Mouse (Mus musculus) liver, embryonic 15.5 days (tissue): ENCODE measurements around the gene Ifi211. TPM values are rescaled to one million over a fixed set of nuclear protein-coding genes. Genes with fewer than 3 reads are reported as not detected.
"Not testable (repeated sequence)": the region's sequence is repeated elsewhere in the genome, so short reads cannot be mapped to it uniquely, and the experiment has no call there.

Source experiments
- ATAC-seq: fragments of 200-750 bp; cut with Nextera tagmentation; 2 replicates; pipeline ENCODE4 v1.8.0; 2017; ENCODE audit warnings: moderate number of reproducible peaks, mild to moderate bottlenecking, moderate library complexity; ENCODE audit not compliant: insufficient read depth
- H3K27ac ChIP-seq: fragments of 300-500 bp; sonication (generic); replicated peaks from 2 replicates; pipeline ENCODE4 v1.5.1; 2015; ENCODE audit warnings: mild to moderate bottlenecking, inconsistent platforms
- H3K27me3 ChIP-seq: fragments of 300-500 bp; sonication (generic); 2 replicates; pipeline ENCODE4 v1.6.1; 2015; ENCODE audit warnings: mild to moderate bottlenecking, inconsistent platforms
- H3K36me3 ChIP-seq: fragments of 300-500 bp; sonication (generic); replicated peaks from 2 replicates; pipeline ENCODE4 v1.6.1; 2015; ENCODE audit warnings: moderate library complexity, mild to moderate bottlenecking, inconsistent platforms
- H3K4me1 ChIP-seq: fragments of 300-500 bp; sonication (generic); replicated peaks from 2 replicates; pipeline ENCODE4 v1.6.1; 2015; ENCODE audit warnings: inconsistent platforms
- H3K4me2 ChIP-seq: fragments of 300-500 bp; sonication (generic); 2 replicates; pipeline ENCODE4 v1.6.1; 2015; ENCODE audit warnings: moderate library complexity, mild to moderate bottlenecking, inconsistent platforms
- H3K4me3 ChIP-seq: fragments of 300-500 bp; sonication (generic); replicated peaks from 2 replicates; pipeline ENCODE4 v1.5.1; 2015; ENCODE audit warnings: mild to moderate bottlenecking, inconsistent platforms
- H3K9ac ChIP-seq: fragments of 300-500 bp; sonication (generic); 2 replicates; pipeline ENCODE4 v1.6.1; 2015; ENCODE audit warnings: moderate library complexity, mild to moderate bottlenecking, inconsistent platforms
- H3K9me3 ChIP-seq: fragments of 300-500 bp; sonication (generic); replicated peaks from 2 replicates; pipeline ENCODE4 v1.6.1; 2016; ENCODE audit warnings: inconsistent platforms
- WGBS: fragments of 180-500 bp; shearing (Covaris S2); methylation state at CpG from one replicate; pipeline ENCODE4 v1.1.7; 2015; ENCODE audit warnings: mixed read lengths; ENCODE audit not compliant: insufficient replicate concordance; 5-methylcytosine and 5-hydroxymethylcytosine counted together
- polyA plus RNA-seq: library from polyadenylated mRNA; unstranded; fragments of >200 nt; fragmentation: Nextera tagmentation; extraction: Ambion mirVana; gene quantifications from 2 replicates; pipeline ENCODE4 v1.2.1, GENCODE M21; 2015

Ifi211 gene
- polyA plus RNA-seq, 1 experiment from 2014 or later: 3.1 TPM

DNA sequence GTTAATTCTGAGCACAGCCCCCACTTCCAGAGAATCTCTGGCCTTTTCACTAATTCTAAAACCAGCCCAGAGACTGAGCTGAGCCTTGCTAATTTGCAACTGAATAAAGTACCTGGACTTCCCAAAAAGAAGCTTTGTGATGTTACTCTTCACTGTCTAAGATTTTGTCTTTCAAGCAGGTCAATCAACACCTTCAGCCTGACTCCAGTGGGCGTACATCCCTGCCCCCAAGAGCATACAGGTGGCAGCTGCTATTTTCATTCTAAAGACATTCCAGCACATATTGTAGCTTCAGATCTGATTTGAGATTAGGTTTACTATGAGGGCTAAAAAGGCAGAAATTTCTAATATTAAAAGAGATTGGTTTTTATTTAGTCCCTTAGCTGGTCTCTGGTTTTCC lies 44.3 kb downstream of the Ifi211 start:
- H3K27me3 ChIP-seq, H3K27ac ChIP-seq, H3K9ac ChIP-seq, H3K9me3 ChIP-seq, ATAC-seq, H3K4me2 ChIP-seq, H3K4me1 ChIP-seq, H3K4me3 ChIP-seq, H3K36me3 ChIP-seq: not testable (repeated sequence)
- 67% methylated on average over 1 of the region's 1 CpGs for WGBS

DNA sequence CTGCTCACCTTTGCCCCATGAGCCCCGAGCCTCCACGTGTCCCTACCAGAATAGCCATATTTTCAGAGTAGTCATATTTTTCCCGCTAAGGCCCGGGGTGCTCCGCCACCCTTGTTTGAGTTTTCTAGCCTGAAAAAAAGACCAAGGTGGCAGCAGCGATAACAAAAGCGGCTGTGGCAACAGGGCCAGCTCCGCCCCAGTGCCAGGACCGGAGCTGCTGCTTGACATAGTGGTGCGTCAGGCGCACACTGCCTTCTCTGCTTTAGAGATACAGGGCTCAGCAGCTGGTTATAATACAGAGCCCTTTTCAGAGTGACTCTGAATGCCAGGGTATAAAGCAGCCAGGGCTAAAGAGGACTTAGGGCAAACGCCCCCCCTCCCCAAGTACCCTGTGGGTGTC lies 46.3 kb downstream of the Ifi211 start:
- Histone ChIP-seq H3K4me2 (no peak overlapping the region), H3K9me3 (no peaks in the 10 kb centered on the region), H3K9ac (no peak overlapping the region), H3K27ac (0 out of 2 replicates have a peak overlapping the region, but pooled peaks have one; percentile 57), H3K4me3 (no peak overlapping the region), H3K36me3 (no peaks in the 10 kb centered on the region), H3K4me1 (no peaks in the 10 kb centered on the region), H3K27me3 (no peaks in the 10 kb centered on the region)
- ATAC-seq: peak; percentile 94
- 68% methylated on average over 12 of the region's 12 CpGs for WGBS

DNA sequence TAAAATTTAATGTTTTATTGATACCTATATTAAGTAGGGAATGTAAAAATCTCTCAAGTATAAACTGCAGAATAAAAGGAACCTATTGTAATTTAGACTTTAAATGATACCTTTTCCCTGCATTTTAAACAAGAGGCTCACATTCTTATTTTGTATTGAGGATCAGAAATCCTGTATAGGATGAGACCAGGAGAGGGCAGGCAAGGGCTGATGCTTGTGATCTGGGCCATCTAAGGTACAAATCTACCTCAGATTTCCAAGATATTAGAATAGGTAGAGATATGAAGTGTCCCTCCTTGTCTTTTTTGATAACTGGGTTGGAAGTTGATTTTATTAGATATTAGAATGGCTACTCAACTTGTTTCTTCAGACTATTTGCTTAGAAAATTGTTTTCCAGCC lies 59.1 kb downstream of the Ifi211 start:
- H3K27ac ChIP-seq, H3K36me3 ChIP-seq, H3K4me2 ChIP-seq, H3K9me3 ChIP-seq, H3K9ac ChIP-seq, H3K27me3 ChIP-seq, H3K4me3 ChIP-seq, H3K4me1 ChIP-seq, ATAC-seq: not testable (repeated sequence)

DNA sequence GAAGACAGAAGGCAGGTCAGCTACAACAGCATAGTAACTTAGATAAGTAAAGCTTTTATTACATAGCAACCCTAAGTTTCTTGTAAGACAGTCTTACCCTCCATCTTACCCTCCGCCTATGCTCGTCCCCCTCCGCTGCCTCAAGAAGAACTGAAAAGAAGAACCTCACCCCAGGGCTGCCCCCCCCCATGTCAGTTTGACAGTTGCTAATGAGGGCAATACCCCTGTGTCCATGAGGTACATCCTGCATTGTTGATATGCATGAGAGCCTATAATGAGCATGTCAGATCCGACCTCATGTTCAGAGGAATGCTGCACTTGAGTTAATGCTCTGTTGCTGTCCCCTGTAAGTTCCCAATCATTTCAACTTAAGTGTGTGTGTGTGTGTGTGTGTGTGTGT lies 60.0 kb downstream of the Ifi211 start:
- H3K9ac ChIP-seq, H3K36me3 ChIP-seq, H3K4me3 ChIP-seq, H3K4me2 ChIP-seq, H3K27me3 ChIP-seq, ATAC-seq, H3K4me1 ChIP-seq, H3K27ac ChIP-seq, H3K9me3 ChIP-seq: not testable (repeated sequence)
- WGBS: 77% methylated on average over 4 of the region's 4 CpGs

Other genes with a start within 250 kb of the Ifi211 start
- gene Ifi208, start 239.4 kb downstream of the Ifi211 start, polyA plus RNA-seq: not detected in 2 replicates
- 1.3 and 1.4 TPM in 2 replicates for gene Ifi207, start 171.3 kb downstream of the Ifi211 start, polyA plus RNA-seq
- gene Ifi204, start 146.1 kb downstream of the Ifi211 start, polyA plus RNA-seq: 4.5 and 4.9 TPM in 2 replicates
- gene Mndal, start 29.4 kb upstream of the Ifi211 start, polyA plus RNA-seq: 3.5 and 4.7 TPM in 2 replicates
- gene Ifi203, start 29.6 kb upstream of the Ifi211 start, polyA plus RNA-seq: 2.0 and 3.0 TPM in 2 replicates
- gene Ifi202b, start 69.7 kb upstream of the Ifi211 start, polyA plus RNA-seq: not detected in 2 replicates
- gene Ifi205, start 118.8 kb upstream of the Ifi211 start, polyA plus RNA-seq: 0.84 and 0.88 TPM in 2 replicates
- 0.10 and 0.21 TPM in 2 replicates for gene Olfr433, start 127.7 kb upstream of the Ifi211 start, polyA plus RNA-seq
- not detected in 2 replicates for gene Olfr432, start 136.2 kb upstream of the Ifi211 start, polyA plus RNA-seq
- gene Olfr430, start 153.6 kb upstream of the Ifi211 start, polyA plus RNA-seq: not detected in 2 replicates
- gene Olfr429, start 171.3 kb upstream of the Ifi211 start, polyA plus RNA-seq: not detected in 2 replicates
- gene Olfr427, start 183.8 kb upstream of the Ifi211 start, polyA plus RNA-seq: not detected in 2 replicates
- gene Olfr231, start 208.1 kb upstream of the Ifi211 start, polyA plus RNA-seq: not detected in 2 replicates
- gene Olfr424, start 218.5 kb upstream of the Ifi211 start, polyA plus RNA-seq: not detected in 2 replicates
- gene Olfr420, start 242.6 kb upstream of the Ifi211 start, polyA plus RNA-seq: 0.58 and 0.59 TPM in 2 replicates